Mouse (Mus musculus): ENCODE data around the gene Med22.

DNA sequence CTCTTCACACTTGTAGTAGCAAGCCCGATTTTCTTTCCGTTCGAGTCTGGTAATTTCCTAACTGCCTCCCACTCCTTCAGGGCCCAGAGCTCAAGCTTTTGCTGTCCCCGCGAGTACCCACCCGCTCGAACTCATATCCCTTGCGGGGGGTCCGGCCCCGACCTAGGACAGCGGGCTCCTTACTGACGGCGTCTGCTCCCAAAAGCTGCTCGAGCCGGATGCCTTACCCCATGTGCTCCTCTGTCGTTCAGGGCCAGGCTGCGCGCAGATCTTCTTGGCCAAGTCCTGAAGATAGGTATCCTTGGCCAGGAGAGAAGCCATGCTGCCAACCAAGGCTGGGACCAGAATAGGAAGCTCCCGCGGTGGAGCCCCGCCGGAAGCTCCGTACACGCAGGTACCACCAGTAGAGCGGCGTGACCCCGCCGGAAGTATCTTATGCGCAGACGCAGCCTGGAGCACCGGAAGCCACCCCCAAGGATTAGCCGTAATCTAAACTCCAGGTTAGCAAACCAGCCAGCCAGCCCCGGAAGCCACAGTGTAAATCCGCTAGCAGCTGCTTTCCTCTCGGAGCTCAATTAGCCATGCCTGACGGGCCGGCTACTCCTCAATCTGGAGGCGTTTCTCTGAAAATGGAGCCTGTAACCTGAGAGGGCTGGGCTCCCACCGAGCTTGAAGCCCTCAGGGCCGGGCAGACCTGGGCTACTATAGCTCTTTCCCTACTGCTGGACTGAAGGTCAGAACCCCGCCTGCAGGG is 7.8 kb downstream of the Med22 start, which contains the start of gene Surf6:
- TF ChIP-seq CTCF (IDR thresholded peaks at IDR 0.05) (no peak), EP300 (IDR thresholded peaks at IDR 0.05) (no peak; the same call in 1 of the 2 replicates)

All from lung, postnatal 0 days (tissue).